Mouse (Mus musculus) hindbrain, embryonic 16.5 days (tissue): Measurements from ENCODE around the gene Ms4a3. TPM values are rescaled to one million over a fixed set of nuclear protein-coding genes. Genes with fewer than 3 reads are reported as not detected.

Experiments used
- ATAC-seq: fragments of 200-750 bp; cut with Nextera tagmentation; 2 replicates; pipeline ENCODE4 v1.8.0; 2017; ENCODE audit warnings: moderate TSS enrichment, moderate library complexity
- H3K27ac ChIP-seq: fragments of 300-500 bp; sonication (generic); 2 replicates; pipeline ENCODE4 v1.5.1; 2014; ENCODE audit warnings: low read depth, mild to moderate bottlenecking, control low read depth, low read length, moderate library complexity
- H3K27me3 ChIP-seq: fragments of 300-500 bp; sonication (generic); replicated peaks from 2 replicates; pipeline ENCODE4 v1.6.1; 2014; ENCODE audit warnings: low read length; ENCODE audit not compliant: control insufficient read depth, insufficient read depth
- H3K36me3 ChIP-seq: fragments of 300-500 bp; sonication (generic); 2 replicates; pipeline ENCODE4 v1.6.1; 2014; ENCODE audit warnings: mild to moderate bottlenecking, low read length, moderate library complexity, mixed read lengths; ENCODE audit not compliant: control insufficient read depth, insufficient read depth
- H3K4me1 ChIP-seq: fragments of 300-500 bp; sonication (generic); 2 replicates; pipeline ENCODE4 v1.6.1; 2014; ENCODE audit warnings: low read depth, low read length; ENCODE audit not compliant: control insufficient read depth, insufficient read depth
- H3K4me2 ChIP-seq: fragments of 300-500 bp; sonication (generic); 2 replicates; pipeline ENCODE4 v1.6.1; 2014; ENCODE audit warnings: mild to moderate bottlenecking, low read length, control low read depth, moderate library complexity
- H3K4me3 ChIP-seq: fragments of 300-500 bp; sonication (generic); 2 replicates; pipeline ENCODE4 v1.5.1; 2014; ENCODE audit warnings: mild to moderate bottlenecking, low read length, control low read depth, moderate library complexity
- H3K9ac ChIP-seq: fragments of 300-500 bp; sonication (generic); 2 replicates; pipeline ENCODE4 v1.6.1; 2014; ENCODE audit warnings: low read depth, mild to moderate bottlenecking, control low read depth, low read length, moderate library complexity
- H3K9me3 ChIP-seq: fragments of 300-500 bp; sonication (generic); 2 replicates; pipeline ENCODE4 v1.6.1; 2014; ENCODE audit warnings: mild to moderate bottlenecking, low read length, moderate library complexity; ENCODE audit not compliant: control insufficient read depth
- WGBS: fragments of 180-500 bp; shearing (Covaris S2); extraction: QIAGEN DNeasy Blood & Tissue Kit; methylation state at CpG from one replicate; pipeline ENCODE4 v1.1.7; 2014; 5-methylcytosine and 5-hydroxymethylcytosine counted together
- polyA plus RNA-seq: library from polyadenylated mRNA; unstranded; fragments of >200 nt; fragmentation: Nextera tagmentation; extraction: Ambion mirVana; gene quantifications from 2 replicates; pipeline ENCODE4 v1.2.1, GENCODE M21; 2015

Gene Ms4a3
- polyA plus RNA-seq, 1 experiment from 2014 or later, result not detected

DNA sequence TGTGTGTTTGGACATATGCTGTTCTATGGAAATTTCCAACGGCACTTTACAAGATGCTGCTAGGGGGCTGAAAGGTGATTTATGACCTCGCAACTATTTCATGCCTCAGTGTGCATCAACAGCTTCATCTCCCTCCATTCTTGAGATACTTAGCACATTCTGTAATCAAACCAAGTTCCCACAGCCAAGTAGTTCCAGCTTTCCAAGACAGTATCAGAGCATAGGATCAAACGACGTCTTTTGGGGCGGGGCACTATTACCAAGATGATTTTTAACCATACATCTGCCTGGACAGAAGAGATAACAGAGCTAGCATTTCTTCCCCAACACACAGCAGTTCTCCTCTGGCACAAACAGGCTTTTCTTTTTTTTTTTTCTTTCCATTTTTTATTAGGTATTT is 15.4 kb downstream of the Ms4a3 start:
- Histone ChIP-seq H3K36me3 (no peaks in the 10 kb centered on the region), H3K27ac (no peak overlapping the region), H3K4me3 (no peak overlapping the region), H3K4me1 (no peaks in the 10 kb centered on the region), H3K4me2 (no peak overlapping the region), H3K9ac (no peak overlapping the region), H3K27me3 (no peaks in the 10 kb centered on the region), H3K9me3 (no peaks in the 10 kb centered on the region)
- WGBS, result 79% methylated on average over 5 of the region's 5 CpGs
- ATAC-seq, result no peak

DNA sequence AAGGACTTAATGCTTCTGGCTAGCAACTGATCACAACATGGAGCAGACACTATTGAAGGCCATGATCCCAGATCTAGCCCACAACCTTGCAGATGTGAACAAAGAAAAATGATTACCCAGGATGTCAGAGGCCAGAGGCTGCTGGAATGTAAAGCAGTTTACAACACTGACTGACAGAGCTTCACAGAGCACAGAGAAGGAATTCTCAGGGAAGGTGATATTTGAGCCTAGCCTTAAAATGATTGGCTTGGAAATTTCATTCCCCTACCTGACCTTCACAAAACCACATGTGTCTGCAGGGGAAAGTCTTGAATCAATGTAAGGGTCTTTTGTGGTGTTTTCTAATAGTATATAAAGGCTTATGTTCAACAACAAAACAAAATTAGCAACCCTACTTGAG is 15.9 kb downstream of the Ms4a3 start:
- Histone ChIP-seq H3K9me3 (no peaks in the 10 kb centered on the region), H3K36me3 (no peaks in the 10 kb centered on the region), H3K4me2 (no peak overlapping the region), H3K27ac (no peak overlapping the region), H3K4me1 (no peaks in the 10 kb centered on the region), H3K27me3 (no peaks in the 10 kb centered on the region), H3K4me3 (no peak overlapping the region), H3K9ac (no peak overlapping the region)
- ATAC-seq, result no peak

DNA sequence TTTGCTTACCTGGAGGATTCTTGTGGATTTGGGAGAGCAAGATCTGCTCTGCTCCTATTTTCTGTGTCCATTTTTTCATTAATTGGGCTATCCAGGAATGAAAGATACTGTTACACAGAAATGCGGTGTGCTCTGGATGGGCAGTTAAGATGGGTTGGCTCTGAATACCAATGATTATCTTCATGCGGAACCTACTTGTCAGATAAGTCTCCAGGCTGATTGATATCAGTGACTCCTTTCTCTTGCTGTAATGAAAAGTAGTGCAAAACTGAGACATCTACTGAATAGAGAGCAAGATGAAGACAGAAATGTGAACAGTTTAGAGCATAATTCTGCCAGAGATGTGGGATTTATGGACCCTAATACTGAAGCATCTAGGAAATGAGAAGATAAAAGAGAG is 17.1 kb downstream of the Ms4a3 start, which contains the start of gene Ms4a2:
Ms4a2 (minus strand) TSS at position 169 of the 400 bp plus-strand sequence.
- Histone ChIP-seq H3K4me2 (no peak within 1 kb of the TSS), H3K27ac (no peak within 1 kb of the TSS), H3K9me3 (no peaks in the 10 kb centered on the region), H3K4me3 (no peak within 1 kb of the TSS), H3K4me1 (no peaks in the 10 kb centered on the region), H3K9ac (no peak within 1 kb of the TSS), H3K36me3 (no peaks in the 10 kb centered on the region), H3K27me3 (no peaks in the 10 kb centered on the region)
- WGBS, result 83% methylated on average over 2 of the region's 2 CpGs
- ATAC-seq, result no peak

DNA sequence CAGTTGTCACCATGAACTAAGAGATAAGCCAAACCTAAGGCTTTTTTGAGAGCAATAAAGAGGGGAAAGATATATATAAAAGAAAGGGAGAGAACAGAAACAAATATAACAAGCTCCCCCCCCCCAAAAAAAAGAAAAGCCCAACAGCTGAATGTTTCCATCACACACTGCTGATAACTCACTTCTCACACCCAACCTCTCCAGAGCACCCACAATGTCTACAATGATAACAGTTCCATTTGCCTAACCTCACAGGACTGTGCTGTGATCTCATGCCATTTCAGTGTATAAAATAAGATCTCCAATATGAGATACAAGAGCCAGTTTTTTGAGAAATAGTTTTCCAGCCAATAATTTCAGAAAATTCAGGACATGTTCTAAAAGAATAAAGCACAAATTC is 22.7 kb downstream of the Ms4a3 start:
- Histone ChIP-seq H3K27ac (no peak overlapping the region), H3K9me3 (no peaks in the 10 kb centered on the region), H3K9ac (no peak overlapping the region), H3K36me3 (no peaks in the 10 kb centered on the region), H3K4me1 (no peaks in the 10 kb centered on the region), H3K4me2 (no peak overlapping the region), H3K4me3 (no peak overlapping the region), H3K27me3 (no peaks in the 10 kb centered on the region)
- ATAC-seq, result no peak

DNA sequence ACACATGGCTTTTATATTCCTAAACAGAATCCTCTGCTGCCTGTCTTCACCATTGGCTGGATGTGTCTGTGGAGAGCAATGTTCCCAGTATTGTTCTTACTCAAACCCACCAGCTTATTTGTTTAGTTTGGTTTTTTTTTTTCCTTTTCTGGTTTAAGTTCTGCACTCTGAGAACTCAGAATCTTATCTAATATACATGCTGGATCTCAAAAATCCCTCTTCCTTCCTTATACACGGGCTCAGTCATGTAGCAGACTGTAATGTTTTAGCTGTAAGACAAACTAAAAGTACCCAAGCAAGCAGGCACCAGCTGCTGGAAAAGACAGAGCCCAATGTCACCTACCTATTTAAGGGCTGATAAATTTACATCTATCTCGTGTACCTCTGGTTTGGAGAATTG is 25.8 kb downstream of the Ms4a3 start:
- no peaks in the 10 kb centered on the region for H3K27me3 ChIP-seq
- H3K36me3 ChIP-seq, result no peaks in the 10 kb centered on the region
- no peak overlapping the region for H3K4me2 ChIP-seq
- no peaks in the 10 kb centered on the region for H3K9me3 ChIP-seq
- H3K4me3 ChIP-seq, result no peak overlapping the region
- H3K9ac ChIP-seq, result no peak overlapping the region
- WGBS, result 68% methylated on average over 2 of the region's 2 CpGs
- no peaks in the 10 kb centered on the region for H3K4me1 ChIP-seq
- no peak overlapping the region for H3K27ac ChIP-seq
- ATAC-seq, result no peak

DNA sequence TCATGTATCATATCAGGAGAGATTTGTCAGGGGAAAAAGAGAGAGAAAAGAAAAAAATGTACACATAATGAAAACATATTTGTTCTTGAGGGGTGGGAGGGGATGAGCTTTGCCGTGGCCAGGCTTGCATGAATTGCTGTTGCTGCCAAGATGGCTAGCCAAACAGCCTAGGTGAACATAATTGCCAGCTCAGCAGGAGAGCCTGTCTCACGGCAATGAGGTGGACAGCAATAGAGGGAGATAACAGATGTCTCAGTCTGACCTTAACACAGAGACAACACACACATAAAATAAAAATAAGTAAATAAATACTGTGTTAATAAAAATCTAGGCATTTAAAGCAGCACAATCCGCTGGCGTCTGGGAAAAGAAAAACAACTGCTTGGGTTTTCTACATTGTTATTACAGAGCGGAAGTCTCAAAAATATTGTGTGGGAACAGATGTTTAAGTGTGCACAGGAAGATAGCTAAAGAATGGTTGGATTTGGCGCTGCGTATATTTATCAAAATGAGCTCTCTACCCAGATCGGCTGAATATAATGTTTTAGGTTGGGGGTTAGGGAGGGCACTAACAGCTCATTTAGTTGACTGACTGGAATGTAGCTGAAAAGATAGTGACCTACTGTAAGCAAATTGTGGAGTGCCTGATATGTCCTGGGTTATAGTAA is 26.7 kb downstream of the Ms4a3 start:
- Histone ChIP-seq H3K4me2 (no peak overlapping the region), H3K36me3 (no peaks in the 10 kb centered on the region), H3K9ac (no peak overlapping the region), H3K4me1 (no peaks in the 10 kb centered on the region), H3K27me3 (no peaks in the 10 kb centered on the region), H3K4me3 (no peak overlapping the region), H3K27ac (no peak overlapping the region), H3K9me3 (no peaks in the 10 kb centered on the region)
- ATAC-seq, result no peak
- WGBS, result 70% methylated on average over 8 of the region's 8 CpGs

DNA sequence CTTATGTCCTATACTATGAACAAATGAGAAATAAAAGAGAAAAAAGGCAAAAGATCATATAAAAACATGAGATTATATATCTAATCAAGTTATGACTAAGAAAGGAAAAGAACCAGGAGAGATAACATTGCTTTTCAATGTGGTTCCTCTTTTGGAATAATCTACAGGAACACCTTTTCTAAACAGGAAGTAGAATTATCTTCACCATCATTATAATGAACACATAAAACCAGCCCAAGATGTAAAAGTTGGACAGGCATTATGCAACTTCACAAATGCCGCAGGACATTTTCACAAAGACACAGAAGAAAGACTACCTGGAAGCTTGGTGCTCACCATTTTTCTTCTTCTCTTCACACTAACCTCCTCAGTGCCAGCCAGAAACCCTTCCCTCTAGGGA is 27.6 kb downstream of the Ms4a3 start:
- Histone ChIP-seq H3K9ac (no peak overlapping the region), H3K4me1 (no peaks in the 10 kb centered on the region), H3K36me3 (no peaks in the 10 kb centered on the region), H3K27me3 (no peaks in the 10 kb centered on the region), H3K4me3 (no peak overlapping the region), H3K27ac (no peak overlapping the region), H3K4me2 (no peak overlapping the region), H3K9me3 (no peaks in the 10 kb centered on the region)
- no peak for ATAC-seq
- WGBS, result 89% methylated on average over 1 of the region's 1 CpGs

DNA sequence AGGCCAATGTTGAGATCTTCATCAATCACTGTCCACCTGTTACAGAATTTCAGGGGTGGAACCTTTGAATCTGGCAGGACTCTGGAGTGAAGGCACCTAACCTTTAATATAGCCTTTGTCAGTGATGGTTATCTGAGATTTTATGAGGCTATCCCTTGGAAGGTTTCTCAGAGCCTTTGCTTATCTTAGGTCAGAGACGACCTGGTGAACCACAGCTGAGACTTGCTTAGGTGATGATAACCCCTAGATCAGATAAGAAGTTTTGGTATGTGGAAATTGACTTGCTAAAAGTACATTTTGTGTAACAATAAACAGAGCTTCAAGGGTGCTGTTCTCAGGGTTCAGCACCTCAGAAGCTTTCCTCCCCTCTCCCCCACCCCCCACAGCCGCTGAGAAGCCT is 28.4 kb downstream of the Ms4a3 start:
- Histone ChIP-seq H3K4me2 (no peak overlapping the region), H3K4me3 (no peak overlapping the region), H3K9me3 (no peaks in the 10 kb centered on the region), H3K27ac (no peak overlapping the region), H3K36me3 (no peaks in the 10 kb centered on the region), H3K9ac (no peak overlapping the region), H3K4me1 (no peaks in the 10 kb centered on the region), H3K27me3 (no peaks in the 10 kb centered on the region)
- ATAC-seq, result no peak
- 59% methylated on average over 2 of the region's 2 CpGs for WGBS

DNA sequence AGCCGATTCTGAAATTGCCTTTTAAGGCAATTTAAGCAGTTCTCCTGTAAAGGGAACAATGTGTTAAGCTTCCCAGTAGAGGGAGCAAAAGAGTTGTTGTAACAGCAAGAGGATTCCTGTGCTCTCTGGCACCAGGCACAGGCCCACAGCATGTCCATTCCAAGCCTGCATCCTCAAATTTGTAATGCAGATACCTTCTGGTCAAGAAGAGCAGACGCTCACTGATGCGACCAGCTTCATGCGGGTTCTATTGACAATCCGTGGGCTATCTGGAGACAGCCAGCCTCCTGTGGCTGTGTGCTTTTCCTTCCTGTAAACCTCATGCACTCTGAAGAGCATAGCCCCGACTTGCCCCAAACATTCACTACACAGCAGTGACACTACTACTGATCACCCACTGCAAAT is 29.1 kb downstream of the Ms4a3 start:
- H3K27ac ChIP-seq, result no peak overlapping the region
- no peak overlapping the region for H3K4me2 ChIP-seq
- WGBS, result 27% methylated on average over 6 of the region's 6 CpGs
- no peaks in the 10 kb centered on the region for H3K4me1 ChIP-seq
- no peaks in the 10 kb centered on the region for H3K27me3 ChIP-seq
- no peaks in the 10 kb centered on the region for H3K9me3 ChIP-seq
- ATAC-seq, result peak; percentile 95
- H3K36me3 ChIP-seq, result no peaks in the 10 kb centered on the region
- H3K4me3 ChIP-seq, result no peak overlapping the region
- H3K9ac ChIP-seq, result peak overlapping the region; percentile 25; the same call in 1 of the 2 replicates

DNA sequence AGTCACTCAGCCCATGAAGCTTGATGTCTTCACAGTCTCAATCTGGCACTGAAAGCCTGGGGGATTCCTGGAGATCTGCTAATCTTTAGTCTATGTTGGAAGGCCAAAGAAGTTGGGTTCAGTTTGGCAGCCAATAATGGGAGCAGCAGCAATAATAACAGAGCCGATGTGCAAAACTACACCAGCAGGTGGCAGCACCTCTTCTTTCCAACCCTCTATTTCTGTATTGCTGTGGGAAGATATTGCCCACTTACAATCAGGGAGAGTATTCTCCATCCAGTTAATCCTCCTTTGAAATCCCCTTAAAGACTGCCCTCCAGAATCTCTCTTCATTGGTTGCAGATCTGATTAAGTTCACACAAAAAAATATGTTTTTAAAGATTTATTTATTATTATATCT is 32.5 kb downstream of the Ms4a3 start:
- Histone ChIP-seq H3K27ac (no peak overlapping the region), H3K9ac (no peak overlapping the region), H3K4me1 (no peaks in the 10 kb centered on the region), H3K9me3 (no peaks in the 10 kb centered on the region), H3K27me3 (no peaks in the 10 kb centered on the region), H3K4me3 (no peak overlapping the region), H3K36me3 (no peaks in the 10 kb centered on the region), H3K4me2 (no peak overlapping the region)
- peak; percentile 55; the same call in 1 of the 2 replicates for ATAC-seq
- 14% methylated on average over 1 of the region's 1 CpGs for WGBS
